Mouse (Mus musculus): ENCODE data around the gene Zfp341. TPM values are rescaled to one million over a fixed set of nuclear protein-coding genes. Genes with fewer than 3 reads are reported as not detected.

Gene Zfp341
- polyA plus RNA-seq, 1 experiment from 2014 or later: 2.6 TPM

- Histone ChIP-seq H3K4me1 (ENCODE audit: control insufficient read depth, insufficient read depth, low read length) (no peaks in the 10 kb centered on the region), H3K4me3 (replicated peaks; ENCODE audit: low read depth, low read length) (no peak overlapping the region), H3K36me3 (ENCODE audit: control insufficient read depth, insufficient read depth, low read length) (peaks cover 54% of the 10 kb centered on the region), H3K4me2 (ENCODE audit: low read length) (no peak overlapping the region), H3K9me3 (ENCODE audit: control insufficient read depth, low read length) (no peaks in the 10 kb centered on the region), H3K9ac (replicated peaks; ENCODE audit: low read length) (no peak overlapping the region), H3K27me3 (ENCODE audit: control insufficient read depth, insufficient read depth, low read length) (no peaks in the 10 kb centered on the region), H3K27ac (replicated peaks; ENCODE audit: low read depth, low read length) (no peak overlapping the region)
- ATAC-seq (ENCODE audit: low FRiP score, low TSS enrichment) (no peak), DNase-seq (no peak)
- 93% methylated on average over 12 of the region's 12 CpGs for WGBS
Observed at GRCm38 (mm10) chr2:154693941-154694256, 80.8 kb downstream of the Zfp341 start.

GRCm38 (mm10) chr2:154695690-154696089 lies 82.6 kb downstream of the Zfp341 start:
- H3K4me2 ChIP-seq (ENCODE audit: low read length): no peak overlapping the region
- H3K4me1 ChIP-seq (ENCODE audit: control insufficient read depth, insufficient read depth, low read length): no peaks in the 10 kb centered on the region
- no peak for ATAC-seq (ENCODE audit: low FRiP score, low TSS enrichment)
- H3K36me3 ChIP-seq (ENCODE audit: control insufficient read depth, insufficient read depth, low read length): peaks cover 47% of the 10 kb centered on the region
- no peak overlapping the region for H3K27ac ChIP-seq (replicated peaks; ENCODE audit: low read depth, low read length)
- DNase-seq: no peak
- no peak overlapping the region for H3K4me3 ChIP-seq (replicated peaks; ENCODE audit: low read depth, low read length)
- no peak overlapping the region for H3K9ac ChIP-seq (replicated peaks; ENCODE audit: low read length)
- WGBS: 83% methylated on average over 8 of the region's 8 CpGs
- no peaks in the 10 kb centered on the region for H3K9me3 ChIP-seq (ENCODE audit: control insufficient read depth, low read length)
- no peaks in the 10 kb centered on the region for H3K27me3 ChIP-seq (ENCODE audit: control insufficient read depth, insufficient read depth, low read length)

Other genes starting within 250 kb of the Zfp341 start
- gene Cdk5rap1, start 240.3 kb upstream of the Zfp341 start, polyA plus RNA-seq (2014; fragmentation: Nextera tagmentation; extraction: Ambion mirVana): 11.0 and 22.9 TPM in 2 replicates
- 4.0 and 5.8 TPM in 2 replicates for gene Snta1, start 205.2 kb upstream of the Zfp341 start, polyA plus RNA-seq (2014; fragmentation: Nextera tagmentation; extraction: Ambion mirVana)
- 45.5 and 65.6 TPM in 2 replicates for gene Cbfa2t2, start 176.8 kb upstream of the Zfp341 start, polyA plus RNA-seq (2014; fragmentation: Nextera tagmentation; extraction: Ambion mirVana)
- gene 1700003F12Rik, start 66.2 kb upstream of the Zfp341 start, polyA plus RNA-seq (2014; fragmentation: Nextera tagmentation; extraction: Ambion mirVana): 1.1 and 2.1 TPM in 2 replicates
- 0.19 and 0.28 TPM in 2 replicates for gene Actl10, start 61.5 kb upstream of the Zfp341 start, polyA plus RNA-seq (2014; fragmentation: Nextera tagmentation; extraction: Ambion mirVana)
- gene Necab3, start 54.4 kb upstream of the Zfp341 start, polyA plus RNA-seq (2014; fragmentation: Nextera tagmentation; extraction: Ambion mirVana): 15.1 and 16.0 TPM in 2 replicates
- gene E2f1, start 43.4 kb upstream of the Zfp341 start, polyA plus RNA-seq (2014; fragmentation: Nextera tagmentation; extraction: Ambion mirVana): 3.1 and 3.2 TPM in 2 replicates
- 14.2 and 15.0 TPM in 2 replicates for gene Pxmp4, start 9.6 kb upstream of the Zfp341 start, polyA plus RNA-seq (2014; fragmentation: Nextera tagmentation; extraction: Ambion mirVana)
- 0.50 and 1.6 TPM in 2 replicates for gene 4930519P11Rik, start 140 bp downstream of the Zfp341 start, polyA plus RNA-seq (2014; fragmentation: Nextera tagmentation; extraction: Ambion mirVana)
- 20.4 and 32.4 TPM in 2 replicates for gene Chmp4b, start 38.4 kb downstream of the Zfp341 start, polyA plus RNA-seq (2014; fragmentation: Nextera tagmentation; extraction: Ambion mirVana)
- not detected in 2 replicates for gene Gm14214, start 156.7 kb downstream of the Zfp341 start, polyA plus RNA-seq (2014; fragmentation: Nextera tagmentation; extraction: Ambion mirVana)
- 58.3 and 194 TPM in 2 replicates for gene Raly, start 177.8 kb downstream of the Zfp341 start, polyA plus RNA-seq (2014; fragmentation: Nextera tagmentation; extraction: Ambion mirVana)
- gene a, start 178.1 kb downstream of the Zfp341 start, polyA plus RNA-seq (2014; fragmentation: Nextera tagmentation; extraction: Ambion mirVana): 3.8 TPM in 1 of 2 replicates, not detected in the other